Mouse (Mus musculus): ENCODE data around the gene Tbc1d15. TPM values are rescaled to one million over a fixed set of nuclear protein-coding genes. Genes with fewer than 3 reads are reported as not detected.
"Not testable (repeated sequence)": the region's sequence is repeated elsewhere in the genome, so short reads cannot be mapped to it uniquely, and the experiment has no call there.

Tbc1d15 gene
- polyA plus RNA-seq, 1 experiment from 2014 or later: 33.5 TPM

- WGBS (ENCODE audit: insufficient replicate concordance): 4% methylated on average over 9 of the region's 9 CpGs
- Histone ChIP-seq H3K27me3 (ENCODE audit: control insufficient read depth, insufficient read depth, low read depth, low read length) (no peaks in the 10 kb centered on the region), H3K4me3 (ENCODE audit: low read depth, low read length) (no peak within 1 kb of the TSS), H3K4me2 (ENCODE audit: low read depth, low read length) (no peak within 1 kb of the TSS), H3K27ac (ENCODE audit: low read length) (no peak within 1 kb of the TSS), H3K9ac (ENCODE audit: low read depth, low read length) (no peak within 1 kb of the TSS), H3K4me1 (ENCODE audit: control insufficient read depth, low read depth, low read length) (no peaks in the 10 kb centered on the region), H3K9me3 (replicated peaks; ENCODE audit: control insufficient read depth, low read length) (no peaks in the 10 kb centered on the region), H3K36me3 (ENCODE audit: control insufficient read depth, insufficient read depth) (no peaks in the 10 kb centered on the region)
- no peak for ATAC-seq (ENCODE audit: low read depth)
Observed at GRCm38 (mm10) chr10:115184697-115185096, 66.6 kb downstream of the Tbc1d15 start, which contains the start of gene Tph2. Tph2 (minus strand) TSS chr10:115185022.

DNA sequence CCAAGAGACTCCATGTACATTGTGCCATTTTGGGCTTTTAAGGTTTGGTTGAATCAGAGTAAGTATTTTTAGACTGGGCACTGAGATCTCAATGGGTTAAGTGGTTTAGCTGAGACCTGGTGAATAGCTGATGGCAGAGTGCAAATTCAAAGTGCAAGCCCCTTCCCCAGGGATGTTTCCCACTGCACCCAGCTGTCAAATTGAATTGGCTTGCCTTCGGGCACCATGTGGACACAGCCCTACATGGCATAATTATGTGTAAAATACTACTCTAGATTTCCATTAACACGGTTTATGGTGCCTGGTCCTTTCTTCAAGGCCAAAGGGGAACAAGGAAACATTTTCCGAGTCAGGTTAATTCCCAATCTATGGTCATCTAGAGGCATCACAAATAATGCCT is 70.2 kb downstream of the Tbc1d15 start:
- ATAC-seq (ENCODE audit: low read depth): no peak

GRCm38 (mm10) chr10:115178019-115178418 is 73.2 kb downstream of the Tbc1d15 start:
- H3K9me3 ChIP-seq (replicated peaks; ENCODE audit: control insufficient read depth, low read length); H3K4me3 ChIP-seq (ENCODE audit: low read depth, low read length); H3K36me3 ChIP-seq (ENCODE audit: control insufficient read depth, insufficient read depth); H3K4me1 ChIP-seq (ENCODE audit: control insufficient read depth, low read depth, low read length); ATAC-seq (ENCODE audit: low read depth); H3K9ac ChIP-seq (ENCODE audit: low read depth, low read length); H3K27ac ChIP-seq (ENCODE audit: low read length); H3K27me3 ChIP-seq (ENCODE audit: control insufficient read depth, insufficient read depth, low read depth, low read length); H3K4me2 ChIP-seq (ENCODE audit: low read depth, low read length): not testable (repeated sequence)
- 40% methylated on average over 6 of the region's 6 CpGs for WGBS (ENCODE audit: insufficient replicate concordance)

More for the DNA sequence above, 70.2 kb downstream of the Tbc1d15 start:
- Histone ChIP-seq H3K4me1 (ENCODE audit: control insufficient read depth, low read depth, low read length) (no peaks in the 10 kb centered on the region), H3K36me3 (ENCODE audit: control insufficient read depth, insufficient read depth) (no peaks in the 10 kb centered on the region), H3K9me3 (replicated peaks; ENCODE audit: control insufficient read depth, low read length) (no peaks in the 10 kb centered on the region), H3K9ac (ENCODE audit: low read depth, low read length) (no peak overlapping the region), H3K4me3 (ENCODE audit: low read depth, low read length) (no peak overlapping the region), H3K27ac (ENCODE audit: low read length) (no peak overlapping the region), H3K4me2 (ENCODE audit: low read depth, low read length) (no peak overlapping the region), H3K27me3 (ENCODE audit: control insufficient read depth, insufficient read depth, low read depth, low read length) (no peaks in the 10 kb centered on the region)
- WGBS (ENCODE audit: insufficient replicate concordance): 46% methylated on average over 3 of the region's 3 CpGs

- Histone ChIP-seq H3K27me3 (ENCODE audit: control insufficient read depth, insufficient read depth, low read depth, low read length) (no peaks in the 10 kb centered on the region), H3K4me1 (ENCODE audit: control insufficient read depth, low read depth, low read length) (no peaks in the 10 kb centered on the region), H3K27ac (ENCODE audit: low read length) (no peak overlapping the region), H3K9ac (ENCODE audit: low read depth, low read length) (no peak overlapping the region), H3K4me3 (ENCODE audit: low read depth, low read length) (no peak overlapping the region), H3K36me3 (ENCODE audit: control insufficient read depth, insufficient read depth) (no peaks in the 10 kb centered on the region), H3K4me2 (ENCODE audit: low read depth, low read length) (no peak overlapping the region), H3K9me3 (replicated peaks; ENCODE audit: control insufficient read depth, low read length) (no peaks in the 10 kb centered on the region)
- ATAC-seq (ENCODE audit: low read depth): no peak
- WGBS (ENCODE audit: insufficient replicate concordance): 52% methylated on average over 12 of the region's 12 CpGs
Observed at GRCm38 (mm10) chr10:115175591-115175991, 75.7 kb downstream of the Tbc1d15 start.

- Histone ChIP-seq H3K4me1 (ENCODE audit: control insufficient read depth, low read depth, low read length) (no peaks in the 10 kb centered on the region), H3K9me3 (replicated peaks; ENCODE audit: control insufficient read depth, low read length) (no peaks in the 10 kb centered on the region), H3K36me3 (ENCODE audit: control insufficient read depth, insufficient read depth) (no peaks in the 10 kb centered on the region), H3K4me2 (ENCODE audit: low read depth, low read length) (no peak overlapping the region), H3K27me3 (ENCODE audit: control insufficient read depth, insufficient read depth, low read depth, low read length) (no peaks in the 10 kb centered on the region), H3K27ac (ENCODE audit: low read length) (no peak overlapping the region), H3K4me3 (ENCODE audit: low read depth, low read length) (no peak overlapping the region), H3K9ac (ENCODE audit: low read depth, low read length) (no peak overlapping the region)
- no peak for ATAC-seq (ENCODE audit: low read depth)
- whole genome bisulfite sequencing (ENCODE audit: insufficient replicate concordance): 65% methylated on average over 10 of the region's 10 CpGs
Observed at GRCm38 (mm10) chr10:115173336-115173735, 77.9 kb downstream of the Tbc1d15 start.

GRCm38 (mm10) chr10:115171351-115171818 is 79.9 kb downstream of the Tbc1d15 start:
- no peaks in the 10 kb centered on the region for H3K27me3 ChIP-seq (ENCODE audit: control insufficient read depth, insufficient read depth, low read depth, low read length)
- no peak overlapping the region for H3K4me3 ChIP-seq (ENCODE audit: low read depth, low read length)
- H3K27ac ChIP-seq (ENCODE audit: low read length): no peak overlapping the region
- no peaks in the 10 kb centered on the region for H3K9me3 ChIP-seq (replicated peaks; ENCODE audit: control insufficient read depth, low read length)
- no peak overlapping the region for H3K4me2 ChIP-seq (ENCODE audit: low read depth, low read length)
- H3K36me3 ChIP-seq (ENCODE audit: control insufficient read depth, insufficient read depth): no peaks in the 10 kb centered on the region
- H3K9ac ChIP-seq (ENCODE audit: low read depth, low read length): no peak overlapping the region
- no peak for ATAC-seq (ENCODE audit: low read depth)
- 46% methylated on average over 8 of the region's 8 CpGs for WGBS (ENCODE audit: insufficient replicate concordance)
- no peaks in the 10 kb centered on the region for H3K4me1 ChIP-seq (ENCODE audit: control insufficient read depth, low read depth, low read length)

GRCm38 (mm10) chr10:115170496-115171350 is 80.5 kb downstream of the Tbc1d15 start:
- no peaks in the 10 kb centered on the region for H3K27me3 ChIP-seq (ENCODE audit: control insufficient read depth, insufficient read depth, low read depth, low read length)
- H3K27ac ChIP-seq (ENCODE audit: low read length): no peak overlapping the region
- ATAC-seq (ENCODE audit: low read depth): 0 out of 2 replicates have a peak, but pooled peaks have one; percentile 9
- 59% methylated on average over 7 of the region's 7 CpGs for WGBS (ENCODE audit: insufficient replicate concordance)
- no peak overlapping the region for H3K9ac ChIP-seq (ENCODE audit: low read depth, low read length)
- no peaks in the 10 kb centered on the region for H3K4me1 ChIP-seq (ENCODE audit: control insufficient read depth, low read depth, low read length)
- H3K36me3 ChIP-seq (ENCODE audit: control insufficient read depth, insufficient read depth): no peaks in the 10 kb centered on the region
- H3K4me2 ChIP-seq (ENCODE audit: low read depth, low read length): no peak overlapping the region
- no peaks in the 10 kb centered on the region for H3K9me3 ChIP-seq (replicated peaks; ENCODE audit: control insufficient read depth, low read length)
- no peak overlapping the region for H3K4me3 ChIP-seq (ENCODE audit: low read depth, low read length)

DNA sequence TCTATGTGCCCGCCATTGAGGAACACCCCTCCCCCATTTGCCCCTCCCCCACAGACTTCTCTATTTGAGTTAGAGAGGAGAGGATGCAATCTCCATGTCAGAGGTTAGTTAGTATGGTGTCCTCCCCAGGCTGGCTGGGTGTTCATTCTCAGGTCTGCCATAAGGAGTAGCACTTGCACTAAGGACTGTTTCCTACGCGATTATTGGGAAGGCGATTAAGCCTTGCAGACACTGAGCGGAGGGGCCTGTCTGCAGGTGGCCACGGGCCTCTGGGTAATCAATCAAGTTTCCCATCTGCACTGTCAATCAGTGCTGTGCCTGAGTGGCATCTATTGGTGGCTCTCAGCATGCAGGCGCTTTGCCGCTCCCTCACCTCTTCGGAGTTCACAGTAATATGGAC is 81.9 kb downstream of the Tbc1d15 start:
- WGBS (ENCODE audit: insufficient replicate concordance): 49% methylated on average over 9 of the region's 9 CpGs

GRCm38 (mm10) chr10:115160289-115160688 is 91.0 kb downstream of the Tbc1d15 start:
- H3K36me3 ChIP-seq (ENCODE audit: control insufficient read depth, insufficient read depth): no peaks in the 10 kb centered on the region
- H3K27me3 ChIP-seq (ENCODE audit: control insufficient read depth, insufficient read depth, low read depth, low read length): no peaks in the 10 kb centered on the region
- H3K9me3 ChIP-seq (replicated peaks; ENCODE audit: control insufficient read depth, low read length): no peaks in the 10 kb centered on the region
- WGBS (ENCODE audit: insufficient replicate concordance): 51% methylated on average over 5 of the region's 5 CpGs
- H3K4me3 ChIP-seq (ENCODE audit: low read depth, low read length): no peak overlapping the region
- H3K4me1 ChIP-seq (ENCODE audit: control insufficient read depth, low read depth, low read length): no peaks in the 10 kb centered on the region
- no peak for ATAC-seq (ENCODE audit: low read depth)
- H3K4me2 ChIP-seq (ENCODE audit: low read depth, low read length): no peak overlapping the region
- no peak overlapping the region for H3K9ac ChIP-seq (ENCODE audit: low read depth, low read length)
- no peak overlapping the region for H3K27ac ChIP-seq (ENCODE audit: low read length)

More for the DNA sequence above, 81.9 kb downstream of the Tbc1d15 start:
- no peaks in the 10 kb centered on the region for H3K4me1 ChIP-seq (ENCODE audit: control insufficient read depth, low read depth, low read length)
- H3K36me3 ChIP-seq (ENCODE audit: control insufficient read depth, insufficient read depth): no peaks in the 10 kb centered on the region
- no peaks in the 10 kb centered on the region for H3K9me3 ChIP-seq (replicated peaks; ENCODE audit: control insufficient read depth, low read length)
- H3K27ac ChIP-seq (ENCODE audit: low read length): no peak overlapping the region
- H3K27me3 ChIP-seq (ENCODE audit: control insufficient read depth, insufficient read depth, low read depth, low read length): no peaks in the 10 kb centered on the region
- no peak overlapping the region for H3K9ac ChIP-seq (ENCODE audit: low read depth, low read length)
- no peak overlapping the region for H3K4me2 ChIP-seq (ENCODE audit: low read depth, low read length)
- no peak for ATAC-seq (ENCODE audit: low read depth)
- H3K4me3 ChIP-seq (ENCODE audit: low read depth, low read length): no peak overlapping the region

All from liver, embryonic 16.5 days (tissue).